Mouse (Mus musculus): ENCODE results near the gene Prim2.
"Not testable (repeated sequence)": the region's sequence is repeated elsewhere in the genome, so short reads cannot be mapped to it uniquely, and the experiment has no call there.

The Prim2 gene

GRCm38 (mm10) chr1:33657574-33658149 is 11.9 kb downstream of the Prim2 start:
- DNase-seq (ENCODE audit: inconsistent age in 2 of 2, low spot score in 1 of 2) = no peak

- no peak for DNase-seq (ENCODE audit: inconsistent age in 2 of 2, low spot score in 1 of 2)
Observed at GRCm38 (mm10) chr1:33650875-33651274, 18.7 kb downstream of the Prim2 start.

DNA sequence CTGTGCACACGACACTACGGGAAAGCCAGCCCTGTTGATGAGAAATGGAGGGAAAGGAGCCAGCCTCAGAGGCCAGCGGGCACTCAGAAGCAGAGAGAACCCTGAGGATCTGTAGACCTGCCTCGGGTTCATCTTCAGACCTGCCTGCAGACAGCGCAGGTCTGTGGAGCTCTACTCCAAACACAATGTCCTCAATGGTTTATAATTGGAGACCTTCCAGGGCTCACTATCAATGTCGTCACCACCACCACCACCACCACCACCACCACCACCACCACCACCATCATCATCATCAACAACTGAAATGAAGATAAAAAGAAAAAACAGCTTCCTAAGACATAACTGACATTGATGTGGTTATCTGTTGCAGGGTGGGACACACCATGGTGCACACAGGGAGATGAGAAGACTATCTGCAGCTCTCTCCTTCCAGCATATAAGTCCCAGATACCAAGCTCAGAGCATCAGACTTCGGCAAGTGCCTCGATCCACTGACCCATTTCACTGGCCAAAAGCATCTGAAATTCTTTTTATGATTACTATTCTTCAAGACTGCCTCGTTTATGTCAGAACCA is 20.0 kb downstream of the Prim2 start:
- DNase-seq (ENCODE audit: inconsistent age in 2 of 2, low spot score in 1 of 2) = no peak

- DNase-seq (ENCODE audit: inconsistent age in 2 of 2, low spot score in 1 of 2) = no peak
Observed at GRCm38 (mm10) chr1:33649021-33649420, 20.6 kb downstream of the Prim2 start.

DNA sequence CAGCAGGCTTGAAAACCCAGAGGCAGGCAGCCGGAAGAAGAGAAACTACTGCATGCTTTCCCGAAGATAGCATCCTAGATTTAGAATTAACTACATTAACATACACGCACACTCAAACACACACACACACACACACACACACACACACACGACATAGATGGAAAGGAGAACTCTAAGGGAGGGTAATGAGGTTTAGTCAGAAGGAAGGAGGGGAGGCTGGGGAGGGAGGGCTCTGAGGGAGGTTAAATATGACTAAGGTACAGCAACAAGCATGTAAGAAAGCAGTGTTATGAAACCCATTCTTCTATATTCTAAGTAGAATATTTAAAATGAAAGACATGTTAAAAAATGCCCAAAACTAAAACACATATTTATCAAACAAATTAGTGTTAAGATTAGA is 21.9 kb downstream of the Prim2 start:
- no peak for DNase-seq (ENCODE audit: inconsistent age in 2 of 2, low spot score in 1 of 2)

GRCm38 (mm10) chr1:33647173-33647572 is 22.4 kb downstream of the Prim2 start:
- DNase-seq (ENCODE audit: inconsistent age in 2 of 2, low spot score in 1 of 2) = no peak

GRCm38 (mm10) chr1:33645689-33646088 is 23.9 kb downstream of the Prim2 start:
- DNase-seq (ENCODE audit: inconsistent age in 2 of 2, low spot score in 1 of 2) = no peak

- DNase-seq (ENCODE audit: inconsistent age in 2 of 2, low spot score in 1 of 2) = no peak
Observed at GRCm38 (mm10) chr1:33641139-33641538, 28.5 kb downstream of the Prim2 start.

DNA sequence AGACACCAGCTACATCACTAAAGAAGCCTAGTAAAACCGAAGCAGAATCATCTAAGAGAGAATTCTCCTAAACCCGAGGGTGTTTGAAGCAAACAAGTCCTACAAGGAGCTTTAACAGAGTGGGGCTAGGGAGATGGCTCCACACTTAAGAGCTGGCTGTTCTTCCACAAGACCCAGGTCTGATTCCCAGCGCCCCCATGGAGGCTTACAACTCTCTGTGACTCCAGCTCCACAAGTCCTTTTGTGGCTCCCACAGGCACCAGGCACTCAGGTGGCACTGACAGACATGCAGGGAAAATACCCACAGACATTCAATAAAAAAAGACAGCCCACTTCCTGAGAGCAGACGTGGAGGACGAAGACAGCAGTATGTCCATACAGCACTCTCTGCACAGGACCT is 29.5 kb downstream of the Prim2 start:
- no peak for DNase-seq (ENCODE audit: inconsistent age in 2 of 2, low spot score in 1 of 2)

GRCm38 (mm10) chr1:33639234-33639633 is 30.4 kb downstream of the Prim2 start:
- DNase-seq (ENCODE audit: inconsistent age in 2 of 2, low spot score in 1 of 2) = no peak

GRCm38 (mm10) chr1:33637827-33638226 is 31.8 kb downstream of the Prim2 start:
- DNase-seq (ENCODE audit: inconsistent age in 2 of 2, low spot score in 1 of 2) = no peak

DNA sequence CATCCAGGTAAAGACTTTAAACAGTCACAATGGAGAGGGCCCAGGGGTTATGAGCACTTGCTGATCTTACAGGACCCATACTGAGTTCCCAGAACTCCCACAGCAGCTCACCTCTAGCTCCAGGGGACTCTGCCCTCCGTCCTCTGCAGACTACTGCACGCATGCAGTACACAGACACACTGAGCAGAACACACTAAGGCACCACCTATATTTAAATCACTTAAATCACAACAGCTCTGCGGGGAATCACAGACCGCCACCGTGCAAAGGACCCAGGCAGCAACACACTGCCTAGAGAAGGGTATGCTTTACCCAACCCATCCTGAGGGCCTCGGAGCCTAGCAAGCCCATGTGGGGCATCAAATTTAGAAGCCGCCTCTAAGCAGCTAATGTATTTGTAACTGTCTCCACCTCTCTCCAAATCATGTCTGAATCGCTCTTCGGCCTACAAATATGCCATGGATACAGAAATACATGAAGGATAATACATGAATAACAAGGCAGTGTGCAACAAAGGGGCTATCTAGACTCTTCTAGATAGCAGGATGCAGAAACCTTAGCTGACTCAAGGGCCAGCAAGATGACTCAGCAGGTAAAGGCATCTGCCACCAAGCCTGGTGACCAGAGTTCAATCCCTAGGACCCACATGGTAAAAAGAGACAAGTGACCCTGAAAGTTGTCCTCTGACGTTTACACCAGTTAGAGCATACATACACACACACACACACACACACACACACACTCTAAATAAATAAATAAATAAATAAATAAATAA is 33.0 kb downstream of the Prim2 start:
- no peak for DNase-seq (ENCODE audit: inconsistent age in 2 of 2, low spot score in 1 of 2)

GRCm38 (mm10) chr1:33631002-33631618 is 38.5 kb downstream of the Prim2 start:
- not testable (repeated sequence) for DNase-seq (ENCODE audit: inconsistent age in 2 of 2, low spot score in 1 of 2)

GRCm38 (mm10) chr1:33627803-33628202 is 41.8 kb downstream of the Prim2 start:
- DNase-seq (ENCODE audit: inconsistent age in 2 of 2, low spot score in 1 of 2) = no peak

GRCm38 (mm10) chr1:33627070-33627469 is 42.5 kb downstream of the Prim2 start:
- no peak for DNase-seq (ENCODE audit: inconsistent age in 2 of 2, low spot score in 1 of 2)

DNA sequence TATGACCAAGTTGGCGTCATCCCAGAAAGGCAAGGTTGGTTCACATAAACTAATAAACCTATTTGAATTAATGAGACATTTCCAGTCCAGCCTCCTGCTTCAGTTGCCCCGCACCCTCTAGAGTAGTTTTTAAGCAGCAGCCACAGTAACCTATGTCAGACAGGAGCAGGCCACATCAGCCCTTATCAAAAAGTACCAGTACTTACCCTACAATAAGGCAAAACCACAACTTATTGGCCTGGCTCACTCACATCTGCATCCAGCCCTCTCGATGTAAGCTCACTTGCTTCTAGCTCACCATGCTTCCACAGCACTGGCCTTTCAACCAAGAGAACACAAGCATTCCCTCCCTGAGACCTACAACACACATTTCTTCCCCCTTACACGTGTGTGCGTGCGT is 44.7 kb downstream of the Prim2 start:
- no peak for DNase-seq (ENCODE audit: inconsistent age in 2 of 2, low spot score in 1 of 2)

- no peak for DNase-seq (ENCODE audit: inconsistent age in 2 of 2, low spot score in 1 of 2)
Observed at GRCm38 (mm10) chr1:33624441-33624840, 45.2 kb downstream of the Prim2 start.

DNA sequence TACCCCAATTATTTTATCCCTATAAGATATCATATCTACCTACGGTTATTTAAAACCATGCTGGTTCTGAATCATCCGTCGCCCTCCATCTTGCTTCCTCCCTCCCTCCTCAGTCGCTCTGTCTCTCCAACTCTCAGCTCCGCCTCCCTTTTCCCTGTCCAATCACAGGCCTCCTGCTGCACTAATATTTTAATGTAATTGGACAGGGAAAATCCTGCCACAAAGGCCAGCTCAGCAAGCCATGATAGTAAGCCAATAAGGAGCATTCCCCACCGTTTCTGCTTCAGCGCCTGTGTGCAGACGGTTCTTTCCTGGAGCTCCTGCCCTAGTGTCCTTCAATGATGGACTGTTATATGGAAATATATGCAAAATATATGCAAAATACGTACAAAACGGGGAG is 47.8 kb downstream of the Prim2 start:
- DNase-seq (ENCODE audit: inconsistent age in 2 of 2, low spot score in 1 of 2) = no peak

- no peak for DNase-seq (ENCODE audit: inconsistent age in 2 of 2, low spot score in 1 of 2)
Observed at GRCm38 (mm10) chr1:33620091-33620788, 49.4 kb downstream of the Prim2 start.

DNA sequence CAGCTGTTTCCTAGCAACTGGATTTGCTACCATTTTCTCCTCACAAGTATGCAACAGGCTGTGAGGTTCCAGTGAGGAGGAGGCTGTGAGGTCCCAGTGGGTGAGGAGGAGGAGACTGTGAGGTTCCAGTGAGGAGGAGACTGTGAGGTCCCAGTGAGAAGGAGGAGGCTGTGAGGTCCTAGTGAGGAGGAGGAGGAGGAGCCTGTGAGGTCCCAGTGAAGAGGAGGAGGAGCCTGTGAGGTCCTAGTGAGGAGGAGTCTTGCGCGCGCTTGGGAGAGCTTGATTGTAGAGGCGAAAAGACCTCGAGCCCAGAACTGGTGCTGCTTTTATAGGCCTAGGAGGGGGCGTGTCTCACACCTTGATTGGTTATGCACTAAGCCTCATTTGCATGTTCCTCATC is 53.0 kb downstream of the Prim2 start:
- not testable (repeated sequence) for DNase-seq (ENCODE audit: inconsistent age in 2 of 2, low spot score in 1 of 2)

DNA sequence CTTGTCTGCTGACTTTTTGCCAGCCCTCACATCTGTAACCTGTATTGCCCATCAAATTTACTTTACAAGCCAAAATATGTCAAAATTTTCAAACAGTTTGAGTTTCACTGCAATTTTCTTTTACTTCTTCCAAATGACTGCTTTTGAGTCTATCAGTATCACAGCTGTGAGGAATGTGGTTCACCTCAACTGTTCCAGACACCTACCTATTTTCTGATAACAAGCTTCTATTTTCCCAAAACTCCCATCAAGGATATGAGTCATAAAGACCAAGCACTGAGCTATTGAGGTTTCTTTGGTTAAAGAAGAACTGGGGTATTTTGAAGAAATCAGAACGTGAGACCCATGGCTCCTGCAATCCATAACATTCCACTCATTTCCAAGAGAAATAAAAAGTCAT is 57.5 kb downstream of the Prim2 start:
- no peak for DNase-seq (ENCODE audit: inconsistent age in 2 of 2, low spot score in 1 of 2)

Data from adrenal gland, adult (tissue).